Mouse (Mus musculus) embryonic facial prominence, embryonic 10.5 days (tissue): ENCODE measurements around the gene Paqr5. TPM values are rescaled to one million over a fixed set of nuclear protein-coding genes. Genes with fewer than 3 reads are reported as not detected.
A peak's percentile ranks its signal among the peaks of the same experiment; 100 is the strongest.

Source experiments
- DNase-seq: peaks from one replicate; pipeline ENCODE4 v3.0.0-alpha.2; 2017; ENCODE audit warnings: low spot score
- H3K27ac ChIP-seq: fragments of 300-500 bp; sonication (generic); replicated peaks from 2 replicates; pipeline ENCODE4 v1.5.1; 2016; ENCODE audit warnings: mild to moderate bottlenecking
- H3K27me3 ChIP-seq: fragments of 300-500 bp; sonication (generic); replicated peaks from 2 replicates; pipeline ENCODE4 v1.6.1; 2016; ENCODE audit warnings: low read depth, mild to moderate bottlenecking; ENCODE audit not compliant: poor library complexity, severe bottlenecking
- H3K36me3 ChIP-seq: fragments of 300-500 bp; sonication (generic); replicated peaks from 2 replicates; pipeline ENCODE4 v1.6.1; 2016; ENCODE audit warnings: mild to moderate bottlenecking, moderate library complexity
- H3K4me1 ChIP-seq: fragments of 300-500 bp; sonication (generic); 2 replicates; pipeline ENCODE4 v1.6.1; 2016
- H3K4me3 ChIP-seq: fragments of 300-500 bp; sonication (generic); 2 replicates; pipeline ENCODE4 v1.5.1; 2016; ENCODE audit warnings: mild to moderate bottlenecking, moderate library complexity
- H3K9me3 ChIP-seq: fragments of 300-500 bp; sonication (generic); 2 replicates; pipeline ENCODE4 v1.6.1; 2016; ENCODE audit warnings: mild to moderate bottlenecking
- WGBS: fragments of 180-500 bp; shearing (Covaris S2); methylation state at CpG from one replicate; pipeline ENCODE4 v1.1.7; 2016; 5-methylcytosine and 5-hydroxymethylcytosine counted together
- polyA plus RNA-seq: library from polyadenylated mRNA; unstranded; fragments of >200 nt; fragmentation: Nextera tagmentation; extraction: Ambion mirVana; gene quantifications from 2 replicates; pipeline ENCODE4 v1.2.1, GENCODE M21; 2016

Gene Paqr5
- polyA plus RNA-seq, 1 experiment from 2014 or later, result 1.2 TPM

- WGBS, result 43% methylated on average over 5 of the region's 5 CpGs
- Histone ChIP-seq H3K27ac (no peak overlapping the region), H3K9me3 (no peaks in the 10 kb centered on the region), H3K4me1 (peaks cover 33% of the 10 kb centered on the region), H3K36me3 (no peaks in the 10 kb centered on the region), H3K4me3 (no peak overlapping the region), H3K27me3 (peaks cover 77% of the 10 kb centered on the region)
- no peak for DNase-seq
Measured at GRCm38 (mm10) chr9:62025056-62025455, 1.6 kb downstream of the Paqr5 start.

DNA sequence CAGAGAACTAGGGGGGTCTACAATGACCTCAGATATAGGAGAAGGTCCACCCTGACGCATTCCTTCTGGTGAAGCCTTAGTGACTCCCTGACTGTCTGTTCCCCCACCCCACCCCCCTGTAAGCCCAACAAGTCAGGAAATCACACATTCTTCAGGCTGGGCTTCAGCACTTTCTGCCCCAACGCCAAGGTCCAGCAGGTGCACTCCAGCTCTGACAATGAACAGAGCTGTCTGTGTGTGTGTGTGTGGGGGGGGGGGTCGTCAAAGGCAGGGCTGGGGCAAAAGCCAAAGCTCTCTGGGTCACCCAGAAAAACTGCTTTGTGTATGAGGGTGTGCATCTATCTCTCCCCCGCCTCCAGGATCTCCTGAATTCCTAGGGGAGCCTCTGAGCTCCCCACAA, 2.8 kb downstream of the Paqr5 start:
- peaks cover 33% of the 10 kb centered on the region for H3K4me1 ChIP-seq
- WGBS, result 39% methylated on average over 4 of the region's 4 CpGs
- DNase-seq, result no peak
- no peaks in the 10 kb centered on the region for H3K36me3 ChIP-seq
- no peak overlapping the region for H3K4me3 ChIP-seq
- no peak overlapping the region for H3K27ac ChIP-seq
- H3K27me3 ChIP-seq, result peaks cover 65% of the 10 kb centered on the region
- no peaks in the 10 kb centered on the region for H3K9me3 ChIP-seq

DNA sequence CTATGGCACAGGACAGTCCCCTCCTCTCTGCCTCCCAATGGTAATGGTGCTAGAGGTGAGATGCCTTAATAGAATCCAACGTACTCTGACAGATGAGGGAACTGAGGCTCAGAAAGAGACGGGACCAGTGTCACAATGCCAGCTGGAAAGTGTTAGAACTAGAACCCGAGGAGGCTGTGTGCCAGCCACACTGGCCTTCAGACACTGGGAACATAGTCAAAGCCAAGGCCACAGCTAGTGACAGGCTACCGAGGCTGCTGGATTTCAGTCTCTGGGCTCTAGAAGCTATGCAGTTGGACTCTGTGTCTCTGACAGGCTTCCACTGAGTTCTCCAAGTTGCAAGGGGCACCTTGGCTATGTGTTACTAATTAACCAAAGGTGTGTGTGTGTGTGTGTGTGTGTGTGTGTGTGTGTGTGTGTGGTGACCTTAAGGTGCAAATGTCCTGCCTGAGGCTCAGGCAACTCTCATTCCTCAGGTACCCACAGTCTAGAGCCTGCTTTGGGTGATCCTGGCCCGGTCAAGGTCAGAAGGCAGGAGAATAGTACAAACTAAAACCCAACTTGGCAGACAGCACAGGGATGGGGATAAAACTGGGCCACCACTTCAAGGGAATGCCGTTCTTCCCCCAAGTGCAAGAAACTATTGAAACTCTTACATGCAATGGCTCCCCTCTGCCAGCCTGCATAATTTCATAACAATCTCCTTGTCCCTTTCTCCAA, 3.5 kb downstream of the Paqr5 start:
- WGBS, result 83% methylated on average over 6 of the region's 6 CpGs
- no peak overlapping the region for H3K27ac ChIP-seq
- no peak overlapping the region for H3K4me3 ChIP-seq
- H3K36me3 ChIP-seq, result no peaks in the 10 kb centered on the region
- no peaks in the 10 kb centered on the region for H3K9me3 ChIP-seq
- H3K4me1 ChIP-seq, result peaks cover 33% of the 10 kb centered on the region
- DNase-seq, result no peak
- H3K27me3 ChIP-seq, result peaks cover 57% of the 10 kb centered on the region

- Histone ChIP-seq H3K27ac (no peak overlapping the region), H3K27me3 (peaks cover 43% of the 10 kb centered on the region), H3K36me3 (no peaks in the 10 kb centered on the region), H3K9me3 (no peaks in the 10 kb centered on the region), H3K4me3 (no peak overlapping the region), H3K4me1 (peaks cover 28% of the 10 kb centered on the region)
- 67% methylated on average over 7 of the region's 7 CpGs for WGBS
- DNase-seq, result no peak
Measured at GRCm38 (mm10) chr9:62021583-62022120, 5.0 kb downstream of the Paqr5 start.

DNA sequence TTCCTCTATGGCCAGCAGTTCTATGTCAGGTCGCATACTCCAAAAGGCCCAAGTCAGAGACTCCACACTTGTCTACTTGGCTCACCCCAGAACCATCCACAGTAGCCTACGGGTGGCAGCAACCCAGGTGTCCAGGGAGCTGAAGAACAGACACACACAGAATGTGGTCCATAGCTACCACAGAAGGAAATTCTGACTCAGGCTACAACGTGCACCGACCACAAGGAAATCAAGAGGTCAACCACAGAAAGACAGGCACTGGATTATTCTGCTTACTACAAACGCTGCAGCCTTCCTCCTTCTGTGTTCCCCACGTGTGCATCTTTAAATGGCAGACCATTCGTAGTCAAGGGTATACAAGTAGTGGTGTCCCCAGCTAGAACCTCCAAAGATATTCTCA, 6.4 kb downstream of the Paqr5 start:
- 88% methylated on average over 7 of the region's 7 CpGs for WGBS
- Histone ChIP-seq H3K27me3 (peaks cover 29% of the 10 kb centered on the region), H3K27ac (no peak overlapping the region), H3K4me1 (peaks cover 19% of the 10 kb centered on the region), H3K4me3 (no peak overlapping the region), H3K36me3 (no peaks in the 10 kb centered on the region), H3K9me3 (no peaks in the 10 kb centered on the region)
- no peak for DNase-seq

GRCm38 (mm10) chr9:62018229-62019093, 8.2 kb downstream of the Paqr5 start:
- 85% methylated on average over 14 of the region's 14 CpGs for WGBS
- DNase-seq, result no peak
- H3K27me3 ChIP-seq, result peaks cover 11% of the 10 kb centered on the region
- no peaks in the 10 kb centered on the region for H3K36me3 ChIP-seq
- H3K27ac ChIP-seq, result no peak overlapping the region
- H3K4me1 ChIP-seq, result peaks cover 12% of the 10 kb centered on the region
- no peak overlapping the region for H3K4me3 ChIP-seq
- H3K9me3 ChIP-seq, result no peaks in the 10 kb centered on the region

DNA sequence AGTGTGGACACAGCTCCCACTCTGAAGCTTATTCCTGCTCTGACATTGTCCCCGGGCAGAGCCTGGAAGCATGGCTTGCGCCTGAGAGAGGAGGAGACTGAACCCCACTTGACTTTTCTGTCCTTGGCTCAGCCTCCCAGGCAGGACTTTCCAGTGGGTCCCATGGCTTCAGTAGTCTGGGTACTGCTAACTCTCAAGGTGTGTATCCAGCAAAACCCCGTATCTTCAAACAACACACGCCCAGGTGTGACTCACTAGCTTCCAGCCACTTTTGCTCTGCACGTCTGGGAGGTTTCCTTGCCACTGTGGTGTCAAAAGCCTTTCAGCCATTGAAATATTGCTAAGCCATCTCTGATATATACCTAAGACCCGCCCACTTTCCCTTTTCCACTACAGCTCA, 9.3 kb downstream of the Paqr5 start:
- no peaks in the 10 kb centered on the region for H3K36me3 ChIP-seq
- no peaks in the 10 kb centered on the region for H3K9me3 ChIP-seq
- WGBS, result 81% methylated on average over 6 of the region's 6 CpGs
- no peak for DNase-seq
- no peak overlapping the region for H3K27ac ChIP-seq
- H3K4me3 ChIP-seq, result no peak overlapping the region
- H3K4me1 ChIP-seq, result peaks cover 16% of the 10 kb centered on the region
- H3K27me3 ChIP-seq, result 0 out of 2 replicates have a peak, but pooled peaks cover 3% of the 10 kb centered on the region

DNA sequence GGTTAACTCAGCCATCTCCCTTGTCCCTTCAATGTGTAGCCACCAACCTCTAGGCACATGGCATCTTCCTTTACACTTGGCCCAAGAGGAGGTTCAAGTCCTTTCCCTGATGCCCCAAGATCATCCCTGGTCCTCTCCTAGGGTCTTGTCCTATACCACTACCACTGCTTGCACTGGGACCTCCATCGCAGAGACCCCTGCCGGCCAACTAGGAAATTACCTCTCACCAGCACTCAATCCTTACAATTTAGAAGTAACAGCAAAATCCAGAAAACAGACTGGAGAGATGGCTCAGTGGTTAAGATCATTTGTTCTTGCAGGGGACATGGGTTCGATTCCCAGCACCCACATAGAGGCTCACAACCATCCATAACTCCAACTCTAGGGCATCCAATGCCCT, 11.2 kb downstream of the Paqr5 start:
- no peaks in the 10 kb centered on the region for H3K9me3 ChIP-seq
- 68% methylated on average over 3 of the region's 3 CpGs for WGBS
- no peak for DNase-seq
- peaks cover 7% of the 10 kb centered on the region for H3K4me1 ChIP-seq
- no peak overlapping the region for H3K4me3 ChIP-seq
- no peak overlapping the region for H3K27ac ChIP-seq
- H3K27me3 ChIP-seq, result no peaks in the 10 kb centered on the region
- H3K36me3 ChIP-seq, result no peaks in the 10 kb centered on the region

DNA sequence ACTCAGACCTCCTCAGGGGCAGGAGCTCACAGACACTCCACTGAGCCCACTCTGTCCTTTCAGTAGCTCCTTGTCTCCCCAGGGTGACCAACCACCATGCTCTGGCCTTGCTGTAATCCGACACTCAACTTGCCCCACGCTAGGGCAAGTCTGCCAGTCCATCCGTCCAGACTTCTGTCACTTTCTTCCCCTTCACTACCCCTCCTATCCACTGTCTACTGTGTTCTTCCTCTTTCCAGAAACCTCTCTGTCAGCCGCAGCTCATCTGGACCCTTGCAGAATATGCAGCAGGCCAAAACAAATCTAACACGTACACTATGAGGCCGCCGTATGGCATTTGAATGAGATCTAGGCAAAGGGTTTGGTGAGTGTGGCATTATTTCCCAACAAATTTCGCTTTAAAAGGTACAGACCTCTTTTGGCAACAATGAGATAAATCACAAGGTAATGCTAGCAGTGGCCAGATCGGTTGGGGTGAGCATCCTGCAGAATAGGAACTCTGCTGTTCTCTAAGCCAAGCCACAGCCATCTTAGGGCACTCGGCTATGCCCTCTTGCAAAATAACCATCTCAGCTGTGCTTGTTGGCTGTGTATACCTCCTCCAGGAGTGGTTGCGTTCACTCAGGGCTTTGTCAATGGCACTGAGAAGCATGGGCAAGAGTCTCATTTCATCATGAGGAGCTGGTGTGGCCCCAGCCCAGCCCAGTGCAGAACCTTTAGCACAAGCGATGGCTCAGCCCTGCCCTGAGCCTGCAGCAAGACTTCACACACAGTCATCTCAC, 13.1 kb downstream of the Paqr5 start:
- H3K36me3 ChIP-seq, result no peaks in the 10 kb centered on the region
- no peak overlapping the region for H3K4me3 ChIP-seq
- H3K27me3 ChIP-seq, result 0 out of 2 replicates have a peak, but pooled peaks cover under 1% of the 10 kb centered on the region
- no peaks in the 10 kb centered on the region for H3K9me3 ChIP-seq
- no peak overlapping the region for H3K27ac ChIP-seq
- peaks cover 7% of the 10 kb centered on the region for H3K4me1 ChIP-seq
- 71% methylated on average over 12 of the region's 12 CpGs for WGBS
- DNase-seq, result no peak

DNA sequence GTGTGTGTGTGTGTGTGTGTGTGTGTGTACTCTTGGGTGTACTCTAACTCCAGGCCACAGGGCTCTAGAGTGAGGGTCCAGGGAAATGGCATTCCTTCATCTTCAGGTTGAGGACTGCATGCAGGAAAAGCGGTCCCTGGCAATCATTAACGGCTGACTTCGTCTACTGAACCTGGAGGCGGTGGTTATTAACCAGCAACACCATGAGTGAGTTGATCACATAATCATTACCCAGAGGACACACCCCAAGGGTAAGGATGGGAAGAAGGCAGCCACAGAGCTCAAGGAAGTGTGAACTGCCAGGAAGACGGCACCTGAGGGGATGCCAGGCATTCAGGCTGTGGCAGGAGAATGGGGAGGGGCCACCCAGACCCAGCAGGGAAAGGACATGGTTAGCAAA, 18.3 kb downstream of the Paqr5 start:
- no peak for DNase-seq
- Histone ChIP-seq H3K36me3 (no peaks in the 10 kb centered on the region), H3K4me1 (peaks cover 10% of the 10 kb centered on the region), H3K27ac (no peak overlapping the region), H3K9me3 (no peaks in the 10 kb centered on the region), H3K4me3 (no peak overlapping the region), H3K27me3 (peaks cover 14% of the 10 kb centered on the region; the same call in 1 of the 2 replicates)
- WGBS, result 77% methylated on average over 5 of the region's 5 CpGs

DNA sequence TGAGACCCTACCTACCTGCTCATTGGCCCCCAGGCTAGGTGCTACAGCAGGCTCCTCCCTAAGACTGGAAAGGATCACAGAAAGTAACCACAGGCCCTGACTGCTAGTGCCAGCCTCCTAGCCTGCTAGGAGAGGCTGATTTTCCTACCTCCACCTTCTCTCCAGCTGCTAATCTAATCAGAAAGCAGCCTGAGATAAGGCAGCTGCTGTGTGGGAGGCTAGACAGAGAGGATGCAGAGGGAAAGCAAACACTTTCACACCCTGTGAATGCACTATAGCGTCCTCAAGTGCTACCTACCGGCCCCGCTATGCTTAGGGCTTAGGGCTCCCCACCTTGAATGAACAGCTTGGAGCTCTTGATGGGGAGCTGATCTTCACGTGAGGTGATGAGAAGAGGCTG, 19.6 kb downstream of the Paqr5 start:
- H3K36me3 ChIP-seq, result no peaks in the 10 kb centered on the region
- peaks cover 14% of the 10 kb centered on the region for H3K27me3 ChIP-seq
- WGBS, result 61% methylated on average over 4 of the region's 4 CpGs
- no peak for DNase-seq
- H3K9me3 ChIP-seq, result no peaks in the 10 kb centered on the region
- H3K27ac ChIP-seq, result no peak overlapping the region
- H3K4me1 ChIP-seq, result peaks cover 13% of the 10 kb centered on the region
- H3K4me3 ChIP-seq, result no peak overlapping the region

DNA sequence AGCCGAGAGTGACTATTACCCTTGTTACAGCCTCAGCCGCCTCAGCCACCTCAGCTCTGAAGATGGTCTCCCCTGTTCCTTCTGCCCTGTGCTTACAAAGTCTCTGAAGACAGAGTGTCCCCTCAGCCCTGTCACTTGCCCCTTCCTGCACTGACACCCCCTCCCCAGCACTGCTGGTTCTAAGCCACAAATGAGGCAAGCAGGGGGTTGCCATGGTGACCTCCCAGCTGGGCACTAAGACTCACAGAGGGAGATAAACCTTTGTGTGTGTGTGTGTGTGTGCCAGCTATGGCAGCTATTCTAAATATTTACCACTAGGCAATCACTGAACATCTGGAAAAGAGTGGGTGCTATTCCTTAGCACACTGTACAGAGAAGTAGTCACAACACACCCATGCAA, 23.0 kb downstream of the Paqr5 start:
- DNase-seq, result peak; percentile 28
- H3K9me3 ChIP-seq, result no peaks in the 10 kb centered on the region
- peaks cover 17% of the 10 kb centered on the region for H3K4me1 ChIP-seq
- H3K4me3 ChIP-seq, result no peak overlapping the region
- H3K27me3 ChIP-seq, result peaks cover 14% of the 10 kb centered on the region
- H3K27ac ChIP-seq, result no peak overlapping the region
- 43% methylated on average over 2 of the region's 2 CpGs for WGBS
- no peaks in the 10 kb centered on the region for H3K36me3 ChIP-seq
